Mouse (Mus musculus): ENCODE results near the gene Gm10306.

The Gm10306 gene

DNA sequence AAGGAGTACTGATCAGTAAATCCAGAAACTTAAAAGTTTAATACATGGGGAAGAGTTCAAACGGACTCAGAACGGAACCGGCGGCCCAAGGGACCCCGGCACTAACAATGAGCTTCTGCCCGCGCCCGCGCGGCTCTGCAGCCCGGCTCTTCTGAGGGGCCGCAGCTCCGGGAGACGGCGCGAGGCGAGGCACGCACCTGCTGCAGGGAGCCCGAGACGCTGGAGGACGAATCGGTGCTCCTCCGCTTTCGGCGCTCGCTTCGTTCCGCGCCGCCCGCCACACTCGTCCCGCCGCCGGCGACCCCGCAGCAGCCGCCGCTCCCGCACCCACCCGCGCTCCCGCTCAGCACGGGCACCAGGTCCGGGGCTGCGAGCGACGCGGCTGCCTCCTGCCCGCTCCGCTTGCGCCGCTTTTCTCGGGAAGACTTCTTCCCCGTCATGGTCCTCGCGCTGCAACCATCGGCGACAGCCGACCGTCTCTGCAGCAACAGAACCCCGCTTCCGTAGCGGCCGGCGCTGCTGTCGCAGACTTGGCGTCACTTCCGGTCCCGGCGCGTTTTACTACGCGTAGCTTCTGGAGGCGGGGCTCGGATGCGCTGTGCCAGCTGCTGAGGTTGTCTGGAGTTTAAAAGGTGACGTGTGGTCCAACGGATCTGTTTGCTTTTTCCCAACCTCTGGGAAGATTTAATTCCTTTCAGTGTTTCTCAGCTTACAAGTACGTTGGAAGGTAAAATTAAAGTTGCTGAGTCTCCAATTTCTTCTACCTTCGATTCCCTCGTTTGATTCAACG, at the start of gene Gm10306, which contains the start of gene Caap1:
Gene Gm10306, plus strand, starts transcription at position 282 of the 790 bp plus-strand sequence.
Gene Caap1, minus strand, starts transcription at position 532 of the 790 bp plus-strand sequence.
- peak; percentile 97 to 98 for DNase-seq

DNA sequence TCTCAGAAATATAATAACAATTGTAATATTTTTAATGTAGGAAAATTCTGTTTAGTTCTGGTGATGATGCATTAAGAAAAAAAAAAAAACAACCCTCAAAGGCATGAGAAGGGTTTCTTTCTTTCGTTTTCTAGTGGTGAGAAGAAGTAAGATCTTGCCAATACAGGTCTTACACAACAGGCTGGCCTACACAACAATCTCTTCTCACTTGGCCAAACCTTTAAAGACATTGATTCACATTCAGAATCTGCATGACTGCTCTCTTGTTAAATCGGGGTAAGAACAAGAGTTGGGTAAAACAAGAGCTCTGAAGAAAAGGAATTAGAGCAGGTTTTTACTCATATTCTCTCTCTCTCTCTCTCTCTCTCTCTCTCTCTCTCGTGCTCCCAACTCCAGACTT, 41.0 kb upstream of the Gm10306 start:
- no peak for DNase-seq

DNA sequence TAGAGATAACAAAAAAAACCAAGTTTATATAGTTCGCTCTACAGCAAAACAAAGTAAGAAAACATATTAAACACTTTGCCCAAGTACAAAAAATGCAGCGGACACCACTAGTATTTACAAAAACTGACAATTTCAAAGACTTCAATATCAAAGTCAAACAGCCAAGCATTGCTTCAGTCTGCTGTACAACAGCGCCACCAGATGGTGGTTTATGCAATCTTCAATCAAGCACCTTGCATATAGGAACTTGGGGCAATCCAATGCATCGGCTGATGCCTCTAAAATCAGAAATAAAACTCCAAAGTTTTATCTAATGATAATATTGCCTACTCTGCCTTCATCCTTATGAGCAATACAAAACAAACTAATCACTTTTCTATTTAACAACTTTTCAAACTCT, 38.7 kb upstream of the Gm10306 start:
- DNase-seq = peak; percentile 36 to 72

DNA sequence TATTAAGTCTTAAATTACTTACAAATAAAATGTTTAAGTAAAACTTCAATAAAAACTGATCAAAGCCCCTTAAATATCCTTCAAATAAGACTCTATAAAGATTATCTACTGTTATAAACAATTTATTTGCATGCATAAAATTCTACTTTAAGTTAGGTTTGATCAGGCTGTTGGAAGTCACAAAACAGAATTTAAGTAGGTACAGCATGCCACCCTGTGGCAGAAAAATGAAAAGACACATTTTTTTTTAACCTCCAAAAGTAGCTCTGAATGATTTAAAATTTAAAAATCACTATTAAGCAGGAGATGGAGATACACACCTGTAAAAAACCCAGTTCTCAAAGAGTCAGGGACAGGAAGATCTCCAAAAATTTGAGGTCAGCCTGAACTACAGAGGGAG, 33.0 kb upstream of the Gm10306 start:
- DNase-seq = no peak

DNA sequence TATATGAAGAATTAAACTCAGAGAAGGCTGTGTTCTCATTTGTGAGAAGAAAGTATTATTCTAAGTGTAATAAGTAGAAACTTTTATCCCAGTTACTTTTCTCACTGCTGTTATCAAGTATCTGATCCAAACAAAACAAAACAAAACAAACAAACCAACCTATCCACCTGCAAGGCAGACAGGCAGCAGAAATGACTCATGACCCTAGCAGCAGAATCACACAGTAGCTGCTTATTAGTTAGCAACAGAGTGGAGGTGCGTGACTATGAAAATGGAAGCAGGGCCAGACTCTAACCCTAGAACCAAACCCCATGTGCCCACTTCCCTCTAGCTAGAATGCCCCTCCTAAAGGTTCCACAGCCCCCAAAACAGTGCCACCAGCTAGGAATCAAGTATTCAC, 26.9 kb upstream of the Gm10306 start:
- no peak for DNase-seq

DNA sequence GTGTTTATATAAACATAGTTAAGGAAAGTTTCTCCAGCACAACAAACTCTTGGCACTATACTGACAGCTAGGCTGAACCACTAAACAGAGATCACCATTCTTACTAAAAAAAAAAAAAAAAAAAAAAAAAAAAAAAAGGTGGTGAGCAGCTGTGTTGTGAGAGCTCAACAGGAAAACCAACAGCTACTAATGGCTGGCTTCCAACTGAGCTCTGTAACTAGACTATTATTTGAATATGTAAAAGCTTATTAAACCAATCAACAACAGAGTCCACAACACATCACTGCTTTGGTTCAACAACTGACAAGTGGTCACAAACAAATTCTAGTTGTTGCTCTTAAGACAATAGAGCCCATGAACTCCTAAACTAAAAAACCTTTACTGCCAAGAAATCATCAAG, 23.1 kb upstream of the Gm10306 start:
- no peak for DNase-seq

DNA sequence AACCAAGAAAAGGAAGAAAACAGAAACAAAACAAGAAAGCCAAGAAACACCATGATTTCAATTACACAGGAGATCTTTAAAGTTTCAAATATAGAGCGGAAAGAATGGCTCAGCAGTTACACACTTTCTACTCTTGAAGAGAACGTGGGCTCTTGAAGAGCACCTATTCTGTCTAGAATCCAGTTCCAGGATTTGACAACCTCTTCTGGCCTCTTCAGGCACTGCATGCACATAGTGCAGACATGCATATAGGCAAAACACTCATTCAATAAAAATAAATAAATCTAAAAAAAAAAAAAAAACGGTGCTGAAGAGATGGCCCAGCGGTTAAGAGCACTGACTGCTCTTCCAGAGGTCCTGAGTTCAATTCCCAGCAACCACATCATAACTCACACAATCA, 13.3 kb upstream of the Gm10306 start:
- no peak for DNase-seq

DNA sequence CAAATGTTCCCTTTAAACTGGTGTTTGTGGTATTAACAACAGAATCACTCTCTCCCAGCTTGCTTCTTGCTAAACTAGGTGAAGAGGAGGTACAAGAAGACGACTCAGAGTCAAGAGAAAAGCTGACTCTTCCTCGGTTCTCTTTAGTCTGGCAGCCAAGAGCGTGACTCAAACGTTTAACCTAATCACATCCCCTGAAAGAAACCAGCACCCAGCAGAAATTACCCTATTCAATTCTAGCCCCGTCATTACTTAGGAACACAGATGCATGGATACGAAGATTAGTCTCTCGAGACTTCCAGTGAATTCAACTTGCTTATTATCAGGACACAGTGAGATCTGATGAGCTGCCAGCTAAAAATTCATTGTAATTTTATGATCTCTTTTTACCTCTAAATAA, 12.0 kb upstream of the Gm10306 start:
- DNase-seq = no peak

DNA sequence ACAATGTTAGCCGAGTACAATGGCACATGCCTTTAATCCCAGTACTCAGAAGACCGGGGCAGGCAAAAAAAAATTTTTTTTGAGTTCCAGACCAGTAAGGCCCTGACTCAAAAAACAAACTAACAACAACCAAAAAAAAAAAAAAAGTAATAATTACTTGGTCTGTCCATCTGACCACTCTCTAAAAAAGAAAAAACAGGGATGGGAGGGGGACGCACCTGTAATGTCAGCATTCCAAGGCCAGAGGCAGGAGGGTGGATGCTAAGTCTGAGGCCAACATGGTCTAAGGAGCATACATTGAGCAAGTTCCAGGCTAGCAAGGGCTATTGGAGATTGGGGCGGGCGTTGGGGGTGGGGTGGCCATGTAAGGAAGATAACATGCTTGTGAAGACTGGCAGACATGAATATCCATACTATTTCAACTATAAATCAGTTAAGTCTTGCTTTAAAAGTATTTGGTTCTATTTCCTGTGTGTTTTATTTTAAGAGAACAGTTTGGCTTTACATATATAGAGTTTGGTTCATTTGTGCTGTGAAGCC, 1.3 kb upstream of the Gm10306 start:
- DNase-seq = no peak

DNA sequence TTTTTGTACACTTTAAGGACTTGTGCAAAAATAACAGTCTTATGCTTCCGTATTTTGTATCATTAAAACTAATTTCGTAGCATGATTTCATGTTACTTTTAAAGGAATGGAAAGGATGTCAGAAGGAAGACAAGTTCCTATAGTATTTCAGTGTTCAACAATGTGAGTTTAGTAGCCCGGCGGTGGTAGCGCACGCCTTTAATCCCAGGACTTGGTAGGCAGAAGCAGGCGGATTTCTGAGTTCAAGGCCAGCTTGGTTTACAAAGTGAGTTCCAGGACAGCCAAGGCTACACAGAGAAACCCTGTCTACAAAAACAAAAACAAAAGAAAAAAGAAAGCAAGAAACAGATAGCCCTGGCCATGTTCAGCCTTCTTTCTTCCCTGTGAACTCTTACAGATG, 799 bp downstream of the Gm10306 start:
- peak in 1 of 2 experiments; percentile 11 for DNase-seq

DNA sequence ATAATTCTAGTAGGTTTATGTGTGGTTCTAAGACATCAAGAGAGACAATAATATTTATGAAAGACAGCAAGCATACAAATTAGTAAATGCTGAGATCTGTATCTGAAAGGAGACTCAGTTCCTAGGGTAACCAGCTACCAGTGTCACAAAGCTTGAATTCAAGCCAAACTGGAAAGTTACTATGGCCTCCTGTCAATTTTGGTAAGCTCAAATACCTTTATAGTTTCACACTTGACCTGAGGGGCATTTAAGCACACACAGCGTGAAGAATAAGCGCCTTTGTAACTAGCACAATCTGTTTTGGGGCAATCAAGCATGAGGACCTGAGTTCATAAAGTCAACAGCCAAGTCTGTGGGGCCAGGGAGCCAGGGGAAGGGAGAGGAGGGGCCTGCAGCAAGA, 2.9 kb downstream of the Gm10306 start:
- DNase-seq = no peak

DNA sequence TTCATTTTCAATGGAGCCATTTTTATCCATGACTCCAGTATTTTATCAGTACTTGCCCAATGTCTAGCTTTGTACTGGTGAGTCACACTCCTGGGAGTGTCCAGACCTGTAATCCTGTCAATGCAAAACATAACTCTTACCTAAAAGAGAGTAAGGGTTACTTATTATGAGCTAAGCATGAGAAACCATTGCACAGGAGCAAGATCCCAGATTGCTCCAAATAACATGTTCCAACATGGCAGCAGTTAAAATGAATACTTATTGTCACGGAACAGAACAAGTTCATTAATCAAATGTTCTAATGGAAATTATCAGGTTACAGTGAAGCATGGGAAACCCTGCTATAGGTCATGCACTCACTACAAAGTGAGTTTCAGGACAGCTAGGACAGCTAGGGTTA, 4.0 kb downstream of the Gm10306 start:
- no peak for DNase-seq

DNA sequence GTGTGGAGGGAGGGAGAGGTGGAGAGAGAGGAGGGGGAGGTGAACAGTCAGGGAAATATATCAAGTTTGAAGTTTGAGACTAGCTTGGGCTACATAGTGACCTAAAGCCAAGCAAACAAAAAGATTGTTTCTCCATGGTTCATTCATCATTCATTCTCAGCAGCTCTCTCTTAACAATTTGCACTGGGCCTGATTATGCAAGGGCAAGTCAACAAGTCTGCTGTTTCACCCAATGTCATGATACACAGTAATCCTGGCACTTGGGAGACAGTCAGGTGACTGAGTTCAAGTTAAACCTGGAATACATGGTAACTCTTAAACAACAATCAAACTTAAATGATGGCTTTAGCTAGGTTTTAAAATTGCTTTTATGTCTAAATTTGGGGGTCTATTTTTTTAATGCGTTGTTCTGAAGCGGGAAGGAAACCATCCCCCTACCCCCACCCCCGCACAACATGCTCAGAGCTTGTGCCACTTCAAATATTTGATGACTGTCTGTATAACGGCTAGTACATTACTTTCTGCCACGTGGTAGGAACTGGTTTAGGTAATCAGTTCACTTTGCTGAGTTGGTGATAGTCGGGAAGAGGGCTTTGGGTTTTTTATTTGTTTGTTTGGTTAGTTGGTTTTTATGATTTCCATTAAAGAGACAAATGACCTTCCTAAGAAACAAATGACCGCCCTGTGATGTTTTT, 5.8 kb downstream of the Gm10306 start:
- DNase-seq = no peak

DNA sequence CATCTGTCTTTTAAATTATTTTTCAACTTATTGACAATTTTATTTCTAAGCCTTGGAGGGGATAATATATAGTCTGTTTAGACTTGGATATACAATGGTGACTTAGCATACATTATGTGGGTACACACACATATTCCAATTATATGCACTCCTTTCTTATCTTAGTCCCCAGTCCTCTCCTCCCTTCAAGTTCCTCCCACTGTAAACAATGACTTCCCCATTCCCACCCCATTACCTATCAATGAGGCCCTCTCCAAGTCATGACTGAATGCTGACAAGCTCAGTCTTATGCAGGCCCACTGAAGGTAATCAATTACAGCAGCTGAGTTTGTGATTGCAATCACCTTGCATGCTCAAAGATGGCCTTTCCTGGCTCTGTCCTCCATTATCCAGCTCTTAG, 8.0 kb downstream of the Gm10306 start:
- DNase-seq = no peak

DNA sequence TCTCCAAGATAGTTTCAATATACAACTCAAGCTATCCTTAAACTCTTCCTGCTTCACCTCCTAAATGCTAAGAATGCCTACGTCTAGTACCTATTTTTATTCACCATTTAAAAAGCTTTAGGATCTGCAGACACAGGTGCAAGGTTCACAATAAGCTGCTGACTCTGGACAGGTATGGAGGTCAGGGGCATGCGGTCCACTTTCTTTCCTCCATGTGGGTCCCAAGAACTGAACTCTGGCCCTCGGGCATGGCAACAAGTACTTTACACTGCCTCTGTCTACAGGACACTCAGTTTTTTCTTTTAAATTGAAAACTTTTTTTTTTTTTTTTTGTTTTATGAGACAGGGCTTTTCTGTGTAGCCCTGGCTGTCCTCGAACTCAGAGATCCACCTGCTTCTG, 16.3 kb downstream of the Gm10306 start:
- DNase-seq = no peak

DNA sequence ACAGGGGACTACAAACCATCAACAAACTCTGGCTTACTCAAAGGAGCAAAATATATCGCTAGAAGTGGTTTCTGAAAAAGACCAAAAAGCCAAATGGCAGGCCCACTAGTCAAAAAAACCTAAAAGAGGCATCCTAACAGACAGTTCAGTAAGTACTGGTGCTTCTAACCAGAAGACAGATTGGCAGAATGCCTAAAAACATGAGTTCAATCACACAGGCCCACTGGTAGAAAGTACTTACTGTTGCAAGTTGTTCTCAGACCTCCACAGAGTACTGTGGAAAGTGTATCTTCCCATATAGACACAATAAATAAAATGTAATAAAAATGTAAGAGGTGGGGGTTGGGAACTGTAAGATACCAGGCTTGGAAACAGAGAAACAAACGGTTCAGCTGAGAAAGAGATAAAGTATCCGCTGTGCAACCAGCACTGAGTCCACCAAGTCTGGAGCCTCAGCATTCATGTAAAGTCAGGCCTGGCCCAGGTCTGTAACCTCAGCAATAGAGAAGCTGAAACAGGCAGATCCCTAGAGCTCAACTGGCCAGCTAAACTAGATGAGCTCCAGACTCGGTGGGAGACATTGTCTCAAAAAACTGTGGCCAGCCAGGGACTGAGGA, 35.5 kb downstream of the Gm10306 start:
- DNase-seq = no peak

DNA sequence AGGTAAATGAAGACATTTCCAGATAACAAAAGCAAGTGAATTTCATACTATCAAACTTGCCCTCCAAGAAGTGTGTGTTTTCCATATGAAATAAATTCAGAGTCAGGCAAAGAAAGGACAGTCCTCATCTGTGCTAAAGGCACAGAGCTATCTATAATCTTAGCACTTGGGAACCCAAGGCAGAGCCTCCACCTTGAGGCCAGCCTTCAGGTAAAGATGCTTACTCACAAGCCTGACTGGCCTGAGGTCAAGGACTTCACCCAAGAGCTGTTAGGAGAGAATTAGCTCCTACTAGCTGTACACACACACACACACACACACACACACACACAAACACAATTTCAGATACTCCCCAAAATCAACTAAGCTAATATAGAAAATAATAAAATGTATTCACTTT, 36.4 kb downstream of the Gm10306 start:
- no peak for DNase-seq

DNA sequence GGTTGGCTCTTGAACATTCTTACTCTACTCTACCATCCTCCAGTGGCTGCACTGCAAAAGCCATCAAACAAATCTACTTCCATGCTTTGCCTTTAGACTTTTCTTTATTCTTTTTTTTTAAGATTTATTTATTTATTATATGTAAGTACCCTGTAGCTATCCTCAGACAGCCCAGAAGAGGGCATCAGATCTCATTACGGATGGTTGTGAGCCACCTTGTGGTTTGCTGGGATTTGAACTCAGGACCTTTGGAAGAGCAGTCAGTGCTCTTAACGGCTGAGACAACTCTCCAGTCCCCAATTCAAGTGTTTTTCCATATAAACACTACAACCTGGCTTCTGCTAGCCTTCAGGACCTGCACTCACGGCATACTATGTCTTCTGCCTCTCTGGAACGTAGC, 45.0 kb downstream of the Gm10306 start:
- DNase-seq = no peak

DNA sequence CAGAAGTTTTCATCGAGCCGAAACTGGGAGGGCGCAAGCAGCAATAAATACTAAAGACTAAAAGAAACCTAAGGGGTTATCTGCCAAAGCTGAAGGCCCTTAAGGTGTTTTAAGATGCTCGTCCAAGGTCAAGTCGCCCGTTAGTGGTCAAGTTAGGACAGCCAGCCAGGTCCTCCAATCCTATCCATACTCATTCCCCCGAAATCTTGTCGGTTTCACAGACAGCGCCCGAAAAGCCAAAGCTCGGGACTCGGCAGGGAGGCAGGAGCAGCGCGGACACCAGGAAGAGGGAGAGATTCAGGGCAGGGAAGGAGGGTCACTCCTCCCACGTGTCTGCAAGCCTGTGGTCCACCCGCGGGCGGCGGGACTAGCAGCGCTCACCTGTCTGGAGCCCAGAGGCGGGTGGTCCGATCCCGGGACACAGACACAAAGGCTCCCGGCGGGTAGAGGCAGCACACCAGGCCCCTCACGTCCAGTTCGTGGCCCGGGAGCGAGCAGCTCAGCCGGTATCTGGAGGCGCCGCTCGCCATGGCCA, 46.2 kb downstream of the Gm10306 start:
- no peak for DNase-seq

DNA sequence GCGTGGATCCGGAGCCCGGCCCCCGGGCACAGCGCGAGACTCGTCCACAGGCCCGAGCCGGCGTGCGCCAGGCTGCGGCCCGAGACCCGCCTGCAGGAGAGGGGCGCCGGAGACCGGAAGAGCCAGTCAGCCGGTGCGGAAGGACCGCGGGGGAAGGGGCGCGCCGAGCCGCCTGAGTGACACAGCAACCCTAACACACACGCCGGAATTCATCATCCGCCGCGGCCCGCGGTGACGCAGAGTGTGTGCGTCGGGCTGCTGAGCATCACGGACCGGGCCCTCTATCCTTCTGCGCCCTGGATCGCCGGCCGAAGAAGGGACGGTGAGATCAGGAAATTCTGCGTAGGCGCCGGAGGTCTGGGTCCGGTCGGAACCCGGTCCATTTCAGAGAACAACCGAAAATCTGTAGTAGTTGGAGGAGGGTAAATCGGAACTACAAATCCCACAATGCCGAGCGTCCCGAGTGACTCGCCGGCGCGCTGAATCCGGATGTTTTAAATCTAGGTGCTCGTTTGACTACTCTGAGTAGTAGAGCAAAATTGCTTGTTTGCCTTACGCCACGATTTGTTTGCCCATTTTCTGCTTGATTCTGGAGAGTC, 46.8 kb downstream of the Gm10306 start, which contains the start of gene Plaa:
Gene Plaa, minus strand, starts transcription at position 214 of the 599 bp plus-strand sequence.
- peak; percentile 94 to 97 for DNase-seq

DNA sequence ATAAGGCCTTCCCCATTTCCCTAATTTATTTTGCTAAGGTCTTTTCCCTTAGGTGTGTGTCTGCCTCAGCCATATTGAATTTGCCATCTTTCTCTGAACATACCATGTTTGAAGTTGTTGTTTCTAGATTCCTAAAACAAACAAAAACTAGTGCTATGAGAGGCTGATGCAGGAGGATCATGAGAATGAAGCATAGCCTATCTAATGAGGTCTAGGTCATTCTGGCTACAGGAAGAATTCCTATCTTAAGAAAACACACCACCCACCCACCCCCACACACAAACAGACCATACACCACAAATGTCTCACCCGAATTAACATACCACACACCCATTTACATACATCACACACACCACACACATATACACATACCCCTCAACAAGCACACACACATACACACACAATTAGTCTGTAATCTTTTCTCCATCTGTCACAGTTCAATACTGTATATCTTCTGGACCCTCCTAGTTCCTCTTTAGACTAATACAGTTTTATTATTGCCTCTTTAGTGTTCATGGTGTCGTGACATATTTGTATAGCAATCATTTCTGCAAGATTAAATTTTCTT, 48.2 kb downstream of the Gm10306 start:
- DNase-seq = no peak

DNA sequence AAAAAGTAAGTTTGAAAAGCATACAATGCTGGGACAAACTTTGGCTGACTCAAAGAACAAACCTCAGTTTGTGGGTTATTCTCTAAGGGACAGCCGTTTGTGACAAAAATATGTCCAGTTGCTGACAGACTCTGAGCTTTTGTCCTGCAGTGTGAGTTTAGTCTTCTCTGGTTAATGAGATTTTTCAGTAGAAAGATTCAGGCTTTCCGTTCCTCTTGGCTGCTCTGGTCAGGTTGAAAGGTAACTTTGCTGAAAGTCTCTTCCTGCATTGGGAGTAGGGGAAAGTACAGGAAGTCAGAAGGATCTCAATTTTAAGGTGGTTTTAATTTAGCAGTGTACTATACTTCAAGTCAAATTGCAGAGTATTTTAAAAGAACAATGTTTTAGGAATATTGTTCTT, 49.2 kb downstream of the Gm10306 start:
- no peak for DNase-seq
